Comparison of ENCODE assay signal across 22 mouse cellular contexts in the genomic region with DNA sequence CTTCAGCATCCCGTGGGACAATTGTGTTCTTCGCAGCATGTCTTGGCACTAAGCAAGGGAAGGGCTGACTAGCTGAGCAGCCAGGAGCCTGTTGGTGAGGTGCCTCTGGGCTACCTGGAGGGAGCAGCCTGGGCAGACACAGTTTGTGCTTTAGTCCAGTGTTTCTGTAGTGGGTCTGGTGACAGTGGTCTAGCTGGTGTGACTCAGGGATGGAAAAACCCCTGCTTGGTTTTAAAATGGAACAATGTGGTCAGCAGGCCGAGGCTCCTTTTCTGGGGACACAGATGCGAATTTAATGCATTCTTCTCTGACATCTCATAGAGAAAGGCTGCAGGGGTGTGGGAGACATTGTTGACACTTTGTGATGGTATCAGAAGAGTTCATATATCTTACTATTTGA. TPM values are rescaled to one million over a fixed set of nuclear protein-coding genes. Genes with fewer than 3 reads are reported as not detected.
DNase-seq lines count a peak whose midpoint lies in the region; ATAC-seq and TF ChIP-seq lines count a peak whose summit lies in the region.
"Had no signal": no experiment of that assay in that cellular context is flagged by ENCODE, and none has a peak within 500 bp of the region (broad histone marks: within the 10 kb centered on the region; RNA-seq: fewer than 3 reads in every experiment).

No protein-coding gene starts in this region.

- 72% methylated on average over 4 of the region's 4 CpGs for WGBS in heart, embryonic 10.5 days
- 77% methylated on average over 4 of the region's 4 CpGs for WGBS in lung, embryonic 14.5 days
- WGBS in midbrain, embryonic 10.5 days = 86% methylated on average over 4 of the region's 4 CpGs
- 75% methylated on average over 4 of the region's 4 CpGs for WGBS in midbrain, embryonic 16.5 days

- no peak overlapping the region for H3K4me2 ChIP-seq in lung, embryonic 14.5 days
- H3K4me2 ChIP-seq in midbrain, embryonic 16.5 days (ENCODE audit: low read length) = no peak overlapping the region
- H3K4me2 ChIP-seq in CH12.LX (ENCODE audit: insufficient read depth, low read depth, poor library complexity, severe bottlenecking) = 0 out of 2 replicates have a peak overlapping the region, but pooled peaks have one; percentile 32
- H3K4me2 ChIP-seq: embryonic facial prominence, embryonic 12.5 days; forebrain, embryonic 13.5 days; forebrain, embryonic 15.5 days had no signal

- H3K4me3 ChIP-seq in heart, embryonic 10.5 days = no peak overlapping the region
- no peak overlapping the region for H3K4me3 ChIP-seq in lung, embryonic 14.5 days (ENCODE audit: low read depth, low read length)
- no peak overlapping the region for H3K4me3 ChIP-seq in midbrain, embryonic 10.5 days
- H3K4me3 ChIP-seq in midbrain, embryonic 16.5 days (ENCODE audit: low read depth, low read length) = no peak overlapping the region
- H3K4me3 ChIP-seq in CH12.LX (replicated peaks in 1 of 3; ENCODE audit: low read depth in 2 of 3, low read length in 2 of 3, poor library complexity in 1 of 3) = no peak overlapping the region
- H3K4me3 ChIP-seq: embryonic facial prominence, embryonic 10.5 days; embryonic facial prominence, embryonic 12.5 days; forebrain, embryonic 13.5 days; forebrain, embryonic 15.5 days had no signal

- no peaks in the 10 kb centered on the region for H3K36me3 ChIP-seq in heart, embryonic 10.5 days
- no peaks in the 10 kb centered on the region for H3K36me3 ChIP-seq in lung, embryonic 14.5 days (ENCODE audit: insufficient read depth)
- H3K36me3 ChIP-seq in midbrain, embryonic 10.5 days = no peaks in the 10 kb centered on the region
- H3K36me3 ChIP-seq in midbrain, embryonic 16.5 days (ENCODE audit: control insufficient read depth, insufficient read depth, low read length) = no peaks in the 10 kb centered on the region
- no peaks in the 10 kb centered on the region for H3K36me3 ChIP-seq in CH12.LX (replicated peaks in 1 of 2; ENCODE audit: control insufficient read depth in 1 of 2, insufficient read depth in 1 of 2, low read length in 1 of 2)
- H3K36me3 ChIP-seq: embryonic facial prominence, embryonic 10.5 days; embryonic facial prominence, embryonic 12.5 days; forebrain, embryonic 15.5 days had no signal

- no peak for DNase-seq in heart, embryonic 10.5 days (ENCODE audit: low spot score)
- no peak for DNase-seq in heart, postnatal 10 days
- DNase-seq in lung, embryonic 14.5 days = no peak
- no peak for DNase-seq in lung, postnatal 14 days
- DNase-seq in midbrain, embryonic 10.5 days (ENCODE audit: low spot score) = no peak
- DNase-seq in CH12.LX (ENCODE audit: extremely low read depth) = no peak
- DNase-seq in left cerebral cortex, adult 18-20 months (ENCODE audit: low spot score in 2 of 2) = no peak
- DNase-seq: adrenal gland, adult 2 months; adrenal gland, postnatal 10 days; adrenal gland, postnatal 25 days; cerebellum, adult 11 months; cerebellum, adult 18-20 months; cerebellum, adult 8-10 months; cerebellum, adult 9-11 months; cerebellum, postnatal 36 days; forebrain, postnatal 0 days had no signal

- H3K27ac ChIP-seq in heart, embryonic 10.5 days = 0 out of 2 replicates have a peak overlapping the region, but pooled peaks have one; percentile 59
- peak overlapping the region; percentile 30; the same call in 1 of the 2 replicates for H3K27ac ChIP-seq in lung, embryonic 14.5 days (ENCODE audit: low read depth)
- H3K27ac ChIP-seq in midbrain, embryonic 10.5 days (replicated peaks) = 0 out of 2 replicates have a peak overlapping the region, but pooled peaks have one; percentile 42
- H3K27ac ChIP-seq in midbrain, embryonic 16.5 days (ENCODE audit: low read length) = no peak overlapping the region
- H3K27ac ChIP-seq in CH12.LX (ENCODE audit: insufficient read depth, low read depth) = no peak overlapping the region
- H3K27ac ChIP-seq: embryonic facial prominence, embryonic 10.5 days; embryonic facial prominence, embryonic 12.5 days; forebrain, embryonic 13.5 days; forebrain, embryonic 15.5 days had no signal

- peaks cover 27% of the 10 kb centered on the region for H3K4me1 ChIP-seq in heart, embryonic 10.5 days
- peaks cover 21% of the 10 kb centered on the region; the same call in 1 of the 2 replicates for H3K4me1 ChIP-seq in lung, embryonic 14.5 days (ENCODE audit: insufficient read depth)
- H3K4me1 ChIP-seq in midbrain, embryonic 10.5 days = peaks cover 35% of the 10 kb centered on the region
- peaks cover 13% of the 10 kb centered on the region for H3K4me1 ChIP-seq in midbrain, embryonic 16.5 days (ENCODE audit: control insufficient read depth, insufficient read depth, low read length)
- H3K4me1 ChIP-seq in CH12.LX (ENCODE audit: control insufficient read depth in 1 of 2, insufficient read depth in 2 of 2) = peaks cover 8 to 29% of the 10 kb centered on the region in 2 experiments

- no peak for TF ChIP-seq CTCF in lung, embryonic 14.5 days (IDR thresholded peaks at IDR 0.05; ENCODE audit: low read depth)
- no peak for TF ChIP-seq CTCF in CH12.LX (conservative IDR thresholded peaks at IDR 0.05 in 1 of 2, IDR thresholded peaks at IDR 0.05 in 1 of 2; ENCODE audit: low read depth in 2 of 2, low read length in 2 of 2)

- peak; percentile 59 for TF ChIP-seq EP300 in CH12.LX (IDR thresholded peaks at IDR 0.05; ENCODE audit: low read length)

- dilution Hi-C loops in CH12.LX (cut with MboI; ENCODE audit: extremely low pct_ligation_motif_present, extremely low pct_unique_long_range_greater_than_20kb, low sequenced_read_pairs) = no loop called here

- in situ Hi-C loops in CH12.LX (cut with MboI; ENCODE audit: low pct_ligation_motif_present, low pct_unique_long_range_greater_than_20kb, low sequenced_read_pairs) = loop anchor here (25.0 kb wide), 2 partner anchors 115 to 215 kb away; no protein-coding TSS in a partner anchor

- no peak overlapping the region for H3K9ac ChIP-seq in lung, embryonic 14.5 days
- H3K9ac ChIP-seq in midbrain, embryonic 16.5 days (ENCODE audit: low read depth, low read length) = no peak overlapping the region
- H3K9ac ChIP-seq in CH12.LX (ENCODE audit: insufficient read depth, low read depth) = no peak overlapping the region
- H3K9ac ChIP-seq: embryonic facial prominence, embryonic 12.5 days; forebrain, embryonic 13.5 days; forebrain, embryonic 15.5 days; forebrain, postnatal 0 days had no signal

- H3K9me3 ChIP-seq in heart, embryonic 10.5 days = no peaks in the 10 kb centered on the region
- H3K9me3 ChIP-seq in lung, embryonic 14.5 days (ENCODE audit: low read depth, low read length) = no peaks in the 10 kb centered on the region
- no peaks in the 10 kb centered on the region for H3K9me3 ChIP-seq in midbrain, embryonic 10.5 days (replicated peaks)
- no peaks in the 10 kb centered on the region for H3K9me3 ChIP-seq in midbrain, embryonic 16.5 days (replicated peaks; ENCODE audit: control insufficient read depth, low read length, poor library complexity, severe bottlenecking)
- no peaks in the 10 kb centered on the region for H3K9me3 ChIP-seq in CH12.LX (replicated peaks; ENCODE audit: low read length)
- H3K9me3 ChIP-seq: embryonic facial prominence, embryonic 10.5 days; embryonic facial prominence, embryonic 12.5 days; forebrain, embryonic 13.5 days; forebrain, embryonic 15.5 days had no signal

- no peak for TF ChIP-seq RAD21 in CH12.LX (IDR thresholded peaks at IDR 0.05; ENCODE audit: low read depth, low read length)

- H3K79me2 ChIP-seq in CH12.LX (replicated peaks; ENCODE audit: control insufficient read depth, extremely low read depth, insufficient read depth, poor library complexity, severe bottlenecking) = no peaks in the 10 kb centered on the region

- intact Hi-C loops in heart, postnatal 10 days (cut with DNase I) = no loop called here

- H3K27me3 ChIP-seq in heart, embryonic 10.5 days (ENCODE audit: insufficient read depth, poor library complexity, severe bottlenecking) = no peaks in the 10 kb centered on the region
- no peaks in the 10 kb centered on the region for H3K27me3 ChIP-seq in lung, embryonic 14.5 days (ENCODE audit: insufficient read depth, low read length)
- no peaks in the 10 kb centered on the region for H3K27me3 ChIP-seq in midbrain, embryonic 10.5 days (ENCODE audit: low read depth, poor library complexity, severe bottlenecking)
- no peaks in the 10 kb centered on the region for H3K27me3 ChIP-seq in midbrain, embryonic 16.5 days (ENCODE audit: control insufficient read depth, insufficient read depth, low read depth, low read length)
- no peaks in the 10 kb centered on the region for H3K27me3 ChIP-seq in CH12.LX (replicated peaks)
- H3K27me3 ChIP-seq: embryonic facial prominence, embryonic 12.5 days; forebrain, embryonic 13.5 days; forebrain, embryonic 15.5 days had no signal

- ATAC-seq in lung, embryonic 14.5 days (ENCODE audit: insufficient read depth) = no peak
- no peak for ATAC-seq in midbrain, embryonic 16.5 days
- ATAC-seq: CD4-positive, CD25-positive, alpha-beta regulatory T cell, adult 4 months; forebrain, embryonic 13.5 days; forebrain, embryonic 15.5 days; forebrain, postnatal 0 days had no signal

- TF ChIP-seq POLR2A in CH12.LX (IDR thresholded peaks at IDR 0.05; ENCODE audit: low read depth, low read length) = no peak

TF ChIP-seq in CH12.LX, 34 proteins besides CTCF, POLR2A, EP300 and RAD21 (continues in another document):
- peak; percentile 79 for TF ChIP-seq BHLHE40 (IDR thresholded peaks at IDR 0.05; ENCODE audit: low read depth, low read length)
- TF ChIP-seq ELF1 (IDR thresholded peaks at IDR 0.05; ENCODE audit: low read depth, low read length) = no peak
- no peak for TF ChIP-seq PAX5 (IDR thresholded peaks at IDR 0.05; ENCODE audit: low read length)

RNA-seq across cellular contexts. Expression of gene Phlda1, which starts 16.1 kb away (rescaled TPM):
- polyA plus RNA-seq in heart, embryonic 10.5 days (2016; fragmentation: Nextera tagmentation; extraction: Ambion mirVana) = 20.6 and 28.8 TPM in 2 replicates
- 10 to 100 TPM; 16.9 to 20.8 TPM for total RNA-seq in heart, postnatal 10 days (2021)
- polyA plus RNA-seq in lung, embryonic 14.5 days (2014; fragmentation: Nextera tagmentation; extraction: Ambion mirVana) = 134 and 137 TPM in 2 replicates
- polyA plus RNA-seq in midbrain, embryonic 10.5 days (2016; fragmentation: Nextera tagmentation; extraction: Ambion mirVana) = 15.1 and 17.3 TPM in 2 replicates
- polyA plus RNA-seq in midbrain, embryonic 16.5 days (2015; fragmentation: Nextera tagmentation; extraction: Ambion mirVana) = 30.8 and 30.9 TPM in 2 replicates
- 1.9 and 2.5 TPM in 2 replicates for total RNA-seq in CH12.LX (2012; rRNA removed)
- 0.99 and 2.1 TPM in 2 replicates for total RNA-seq in CH12.LX (2014; rRNA removed)
- polyA plus RNA-seq in CH12.LX (2012; ENCODE audit: insufficient read length, low read depth) = 7.0 and 11.6 TPM in 2 replicates
- 10 to 100 TPM; 39.6 to 40.9 TPM for total RNA-seq in left cerebral cortex, adult 18-20 months (2021)

RNA-seq across cellular contexts. Expression of gene Nap1l1, which starts 49.2 kb away (rescaled TPM):
- polyA plus RNA-seq in heart, embryonic 10.5 days (2016; fragmentation: Nextera tagmentation; extraction: Ambion mirVana) = 190 and 243 TPM in 2 replicates
- total RNA-seq in heart, postnatal 10 days (2021) = 10 to 100 TPM; 82.6 to 85.2 TPM
- polyA plus RNA-seq in lung, embryonic 14.5 days (2014; fragmentation: Nextera tagmentation; extraction: Ambion mirVana) = 301 and 316 TPM in 2 replicates
- 355 and 424 TPM in 2 replicates for polyA plus RNA-seq in midbrain, embryonic 10.5 days (2016; fragmentation: Nextera tagmentation; extraction: Ambion mirVana)
- polyA plus RNA-seq in midbrain, embryonic 16.5 days (2015; fragmentation: Nextera tagmentation; extraction: Ambion mirVana) = 163 and 179 TPM in 2 replicates
- total RNA-seq in CH12.LX (2012; rRNA removed) (196 and 231 TPM in 2 replicates), CH12.LX (2014; rRNA removed) (360 and 392 TPM in 2 replicates)
- 1,279 and 1,342 TPM in 2 replicates for polyA plus RNA-seq in CH12.LX (2012; ENCODE audit: insufficient read length, low read depth)
- total RNA-seq in left cerebral cortex, adult 18-20 months (2021) = 100 to 1,000 TPM; 234 to 248 TPM

Comparison
In these comparisons a context has a peak if more than half of its experiments do, and no peak if none do; other contexts are left out.
1. H3K27ac ChIP-seq: peak in heart, embryonic 10.5 days (single experiment), lung, embryonic 14.5 days (single experiment) and midbrain, embryonic 10.5 days (single experiment); none in midbrain, embryonic 16.5 days (single experiment) and CH12.LX (single experiment).